Mouse (Mus musculus): ENCODE results near the gene 1500009C09Rik.
"Not testable (repeated sequence)": the region's sequence is repeated elsewhere in the genome, so short reads cannot be mapped to it uniquely, and the experiment has no call there.

1500009C09Rik gene

DNA sequence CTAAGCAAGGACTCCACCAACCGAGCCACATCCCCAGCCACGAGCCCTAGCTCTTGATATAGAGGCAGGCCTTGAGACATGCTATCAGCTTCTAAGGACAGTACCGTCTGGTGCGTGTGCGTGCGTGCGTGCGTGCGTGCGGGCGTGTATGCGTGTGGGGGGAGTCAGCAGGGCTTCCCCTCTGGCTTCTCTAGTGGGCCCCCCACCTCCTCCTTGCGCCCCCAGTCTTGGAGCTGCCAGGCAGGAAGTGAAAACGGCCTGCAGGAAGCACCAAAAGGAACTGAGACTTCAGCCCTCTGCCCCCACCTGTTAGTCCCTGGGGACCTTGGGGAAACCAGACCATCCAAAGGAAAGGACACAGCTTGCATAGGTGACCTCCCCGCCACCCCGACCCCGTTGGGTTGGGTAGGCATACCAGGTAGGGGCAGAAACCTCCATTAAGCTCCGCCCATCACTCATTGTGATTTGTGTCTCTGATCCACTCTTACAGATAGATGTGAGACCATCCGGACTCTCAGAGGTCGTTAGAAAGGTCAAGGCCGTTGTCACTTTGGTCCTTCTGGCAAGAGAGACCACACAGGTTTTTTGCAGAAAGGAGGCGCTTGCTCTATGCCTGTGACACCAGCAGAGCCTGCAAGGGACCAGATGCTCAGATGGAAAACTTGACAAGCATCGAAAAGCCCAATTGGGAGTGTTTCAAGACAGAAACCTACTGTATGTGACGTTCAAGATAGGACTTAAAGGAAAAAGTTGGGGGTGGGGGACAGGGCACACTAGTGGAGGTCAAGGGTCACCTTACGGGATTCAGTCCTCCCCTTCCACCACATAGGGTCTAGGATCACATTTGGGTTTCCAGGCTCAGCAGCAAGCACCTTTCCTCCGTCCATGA, 33.2 kb upstream of the 1500009C09Rik start:
- no peak for DNase-seq (ENCODE audit: low read depth in 2 of 2, low spot score in 2 of 2)

DNA sequence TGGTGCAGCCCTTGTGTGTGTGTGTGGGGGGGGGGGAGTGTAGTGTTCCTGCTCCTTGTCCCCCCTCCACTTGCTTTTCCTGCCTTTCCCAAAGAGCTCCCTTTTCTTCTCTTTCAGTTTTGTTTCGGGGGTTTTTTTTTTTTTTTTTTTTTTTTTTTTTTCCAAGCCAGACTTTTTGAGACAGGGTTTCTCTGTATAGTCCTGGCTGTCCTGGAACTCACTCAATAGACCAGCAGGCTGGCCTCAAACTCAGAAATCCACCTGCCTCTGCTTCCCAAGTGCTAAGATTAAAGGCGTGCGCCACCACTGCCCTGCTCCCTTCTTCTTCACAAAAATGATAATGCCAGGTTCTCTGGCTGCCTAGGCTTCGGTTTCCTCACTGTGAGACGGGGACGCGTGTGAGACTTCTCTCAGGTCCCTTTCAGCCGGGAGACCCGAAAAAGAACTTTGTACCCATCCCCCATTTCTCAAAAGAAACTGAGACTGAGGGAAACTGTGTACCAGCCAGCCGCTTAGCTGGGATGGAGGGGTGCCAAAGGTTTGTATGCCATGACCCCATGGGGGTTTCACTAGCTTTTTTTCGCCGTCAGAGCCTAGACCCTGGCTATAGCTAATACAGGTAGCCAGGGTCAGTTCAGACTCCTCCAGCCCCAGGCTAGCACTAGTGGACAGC, 32.1 kb upstream of the 1500009C09Rik start:
- no peak for DNase-seq (ENCODE audit: low read depth in 2 of 2, low spot score in 2 of 2)

DNA sequence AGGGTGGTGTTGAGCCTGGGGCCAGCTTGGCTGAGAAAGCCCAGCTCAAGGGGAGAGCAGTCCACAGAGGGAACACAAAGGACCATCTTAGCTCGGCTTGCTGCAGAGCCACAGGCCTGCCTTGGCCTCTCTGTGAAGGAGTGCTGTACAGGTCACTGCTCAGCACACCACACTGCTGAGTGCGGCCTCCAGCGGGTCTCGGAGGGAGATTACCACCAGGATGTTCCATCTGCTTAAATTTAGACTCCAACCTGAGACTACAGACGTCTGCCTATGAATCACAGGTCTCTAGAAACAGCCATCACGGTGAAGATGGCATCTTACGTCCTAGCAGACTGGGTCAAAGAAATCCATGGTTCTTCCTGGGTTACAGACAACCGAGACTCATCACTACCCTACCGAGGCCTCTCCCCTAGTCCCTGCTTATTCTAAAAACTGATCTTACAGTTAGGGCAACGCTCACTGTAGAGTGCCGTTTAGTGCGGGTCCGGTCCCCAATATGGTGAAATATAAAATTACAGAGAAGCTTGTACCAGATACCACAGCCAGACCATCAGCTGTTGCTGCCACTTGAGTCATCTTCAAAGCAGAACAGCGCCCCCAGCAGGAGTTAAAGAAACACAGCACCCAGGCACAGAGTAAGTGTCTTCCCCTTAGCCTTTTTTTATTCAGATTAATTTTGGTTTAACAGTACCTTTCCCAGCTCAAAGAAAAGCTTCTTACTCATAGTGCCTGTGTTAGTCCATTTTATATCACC, 30.9 kb upstream of the 1500009C09Rik start:
- no peak for DNase-seq (ENCODE audit: low read depth in 2 of 2, low spot score in 2 of 2)

DNA sequence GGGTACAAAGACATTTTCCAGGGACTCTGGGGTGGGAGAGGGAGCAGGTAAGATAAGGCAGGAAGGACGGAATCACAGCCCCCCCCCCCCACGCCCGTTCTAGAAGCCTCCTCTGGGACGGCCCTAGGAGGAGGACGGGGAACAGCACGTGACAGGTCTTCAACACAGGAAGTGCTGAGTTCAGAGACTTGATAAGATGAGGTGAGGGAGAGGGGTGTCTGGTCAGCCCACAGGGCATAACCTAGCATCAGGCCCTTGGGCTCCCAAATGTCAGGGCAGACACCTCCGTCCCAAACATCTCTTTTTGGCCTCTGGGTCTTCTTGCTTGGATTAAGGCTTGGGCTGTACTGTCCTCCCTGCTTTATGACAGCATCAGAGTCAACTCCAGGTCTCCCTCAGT, 28.9 kb upstream of the 1500009C09Rik start:
- DNase-seq (ENCODE audit: low read depth in 2 of 2, low spot score in 2 of 2): no peak

DNA sequence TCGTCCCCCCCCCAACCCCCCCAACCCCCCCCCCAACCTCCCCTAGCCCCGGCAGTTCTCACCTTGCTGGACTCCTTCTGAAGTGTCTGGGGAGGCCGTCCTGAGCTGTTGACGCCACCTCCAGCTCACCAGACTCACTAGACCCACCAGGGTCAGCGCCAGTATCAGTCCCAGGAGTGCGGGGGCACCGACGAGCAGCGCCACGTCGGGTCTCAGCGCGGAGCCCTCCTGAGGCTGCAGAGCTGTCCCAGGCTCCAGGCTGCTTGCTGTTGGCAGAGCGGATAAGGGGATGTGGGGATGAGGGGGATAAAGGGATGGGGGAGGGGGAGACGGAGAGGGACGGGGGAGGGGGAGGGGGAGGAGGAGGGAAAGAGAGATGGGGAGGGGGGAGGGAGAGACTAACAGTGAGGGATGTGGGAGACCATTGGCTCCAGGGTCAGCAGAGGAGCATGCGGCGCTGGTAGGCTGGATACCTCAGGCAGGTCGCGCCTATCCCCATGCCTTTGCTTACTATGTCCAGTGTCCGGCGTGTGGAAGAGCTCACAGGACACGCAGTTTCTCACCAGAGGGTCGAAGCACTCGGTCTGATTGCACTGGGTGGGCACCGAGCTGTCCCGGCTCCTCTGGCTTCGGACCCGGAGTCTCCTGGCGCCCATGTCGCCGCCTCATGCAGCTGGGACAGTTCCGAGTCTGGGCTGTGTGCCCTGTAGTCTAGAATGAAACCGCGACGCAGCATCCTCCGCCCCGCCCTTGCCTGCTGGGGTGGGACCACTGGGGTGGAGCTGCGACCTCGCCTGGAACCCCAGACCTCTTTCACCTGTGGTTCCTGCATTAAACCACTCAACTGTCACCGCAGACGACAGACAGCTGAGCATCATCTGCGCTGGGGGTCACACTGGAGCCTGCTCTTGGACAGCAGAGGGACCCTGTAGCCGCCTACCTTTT, 28.3 kb upstream of the 1500009C09Rik start, which contains the start of gene Tnfrsf13c:
Gene Tnfrsf13c, minus strand, starts transcription at position 713 of the 945 bp plus-strand sequence.
- DNase-seq (ENCODE audit: low read depth in 2 of 2, low spot score in 2 of 2): peak; percentile 43 to 47

DNA sequence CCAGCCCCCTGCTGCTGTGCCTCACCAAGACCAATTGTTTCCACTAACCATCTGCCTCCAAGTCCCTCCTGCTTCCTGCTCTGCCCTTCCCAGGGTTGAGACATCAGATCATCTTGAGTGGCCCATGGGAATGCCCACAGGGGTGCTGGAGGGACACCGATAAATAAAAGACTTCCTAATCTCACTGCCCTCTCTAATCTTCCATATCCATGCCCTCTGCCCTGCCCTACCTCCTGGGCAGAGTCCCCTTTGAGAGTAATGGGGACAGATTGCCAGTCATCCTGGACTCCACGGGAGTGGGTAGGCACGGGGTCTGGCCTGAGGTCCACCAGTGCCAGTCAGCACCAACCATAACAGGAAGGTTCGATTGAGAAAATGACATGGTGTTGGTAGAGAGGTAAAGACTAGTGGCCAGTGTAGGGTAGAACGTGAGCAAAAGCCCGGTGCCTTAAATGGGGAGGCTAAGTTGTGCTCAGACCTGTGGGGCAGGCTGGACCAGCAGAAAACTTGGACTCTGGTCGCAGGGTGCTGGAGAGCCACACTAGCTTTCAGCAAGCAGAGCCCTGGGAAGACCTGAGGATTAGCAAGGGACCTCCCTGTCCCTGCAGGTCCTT, 27.5 kb upstream of the 1500009C09Rik start:
- DNase-seq (ENCODE audit: low read depth in 2 of 2, low spot score in 2 of 2): no peak

DNA sequence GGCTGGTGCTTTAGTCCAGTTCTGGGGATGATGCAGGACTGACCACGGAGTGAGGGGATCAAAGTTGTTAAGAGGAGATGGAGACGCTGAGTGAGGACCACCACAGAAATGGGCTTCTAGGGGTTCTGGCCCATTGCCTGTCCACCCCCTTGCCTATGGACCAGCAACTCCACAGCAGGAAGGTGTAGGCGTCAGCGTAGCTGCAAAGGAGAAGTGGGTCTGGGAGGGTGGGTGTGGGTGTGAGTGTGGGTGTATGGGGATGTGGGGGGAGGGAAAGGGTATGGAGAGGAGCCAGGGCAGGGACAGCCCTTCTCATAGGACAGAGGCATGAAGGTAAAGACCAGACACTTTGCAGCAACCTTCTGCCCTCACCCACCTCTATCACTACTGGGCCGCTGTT, 26.4 kb upstream of the 1500009C09Rik start:
- DNase-seq (ENCODE audit: low read depth in 2 of 2, low spot score in 2 of 2): no peak

DNA sequence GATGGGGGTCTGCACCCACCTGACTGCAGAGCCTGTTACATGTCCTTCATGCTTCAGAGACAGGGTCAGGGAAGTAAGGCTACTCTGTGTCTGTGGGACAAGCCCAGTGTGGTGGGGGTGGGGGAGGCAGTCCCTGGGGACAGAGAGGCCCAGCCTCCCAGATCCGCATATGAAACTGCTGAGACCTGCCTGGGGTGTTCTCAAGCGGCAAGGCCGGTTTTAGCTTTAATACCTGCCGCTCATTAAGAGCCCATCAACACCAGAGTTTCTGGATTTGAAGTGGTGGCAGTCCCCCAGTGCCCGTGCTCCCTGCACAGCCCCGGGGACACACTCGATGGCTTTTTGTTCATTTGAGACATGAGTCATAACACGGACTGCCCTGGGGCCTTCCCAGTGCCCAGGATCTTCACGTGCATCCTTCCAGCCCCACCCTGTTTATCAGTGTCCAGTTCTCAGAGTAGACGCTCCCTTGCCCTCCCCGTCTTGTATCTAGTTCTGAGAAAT, 22.6 kb upstream of the 1500009C09Rik start:
- DNase-seq (ENCODE audit: low read depth in 2 of 2, low spot score in 2 of 2): no peak

DNA sequence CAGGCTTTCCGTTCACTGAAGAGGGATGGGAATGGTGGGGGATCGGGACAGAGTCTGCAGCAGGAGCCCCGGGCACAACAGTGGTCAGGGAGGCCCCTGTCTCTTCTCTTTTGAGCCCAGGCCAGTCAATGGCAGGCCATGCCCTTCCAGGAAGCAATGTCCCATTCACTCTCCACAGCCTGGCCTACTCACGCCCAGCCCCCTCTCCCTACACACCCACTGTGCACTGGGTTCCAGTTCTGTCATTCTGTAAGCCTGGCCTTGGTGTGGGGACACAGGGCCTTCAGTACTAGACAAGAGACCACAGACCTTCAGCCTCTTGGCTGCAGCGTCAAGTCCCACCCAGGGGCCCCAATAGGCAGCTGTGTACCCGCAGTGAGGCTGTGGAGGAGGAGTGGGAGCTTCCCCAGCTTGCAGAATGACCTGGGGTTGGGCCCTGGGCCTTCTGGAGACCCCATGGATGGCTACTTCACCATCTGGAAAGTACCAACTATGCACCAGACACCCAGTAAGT, 22.0 kb upstream of the 1500009C09Rik start:
- no peak for DNase-seq (ENCODE audit: low read depth in 2 of 2, low spot score in 2 of 2)

DNA sequence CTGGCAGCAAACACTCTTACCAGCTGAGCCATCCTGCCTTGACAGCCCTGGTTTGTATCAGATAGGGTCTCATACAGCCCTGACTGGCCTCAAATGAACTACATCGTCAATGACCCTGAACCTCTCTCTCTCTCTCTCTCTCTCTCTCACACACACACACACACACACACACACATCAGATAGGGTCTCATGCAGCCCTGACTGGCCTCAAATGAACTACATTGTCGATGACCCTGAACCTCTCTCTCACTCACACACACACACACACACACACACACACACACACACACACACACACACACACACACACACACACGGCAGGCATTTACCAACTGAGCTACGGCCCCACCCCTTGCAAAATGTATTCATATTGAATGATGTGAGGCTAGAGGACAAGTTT, 21.1 kb upstream of the 1500009C09Rik start:
- no peak for DNase-seq (ENCODE audit: low read depth in 2 of 2, low spot score in 2 of 2)

DNA sequence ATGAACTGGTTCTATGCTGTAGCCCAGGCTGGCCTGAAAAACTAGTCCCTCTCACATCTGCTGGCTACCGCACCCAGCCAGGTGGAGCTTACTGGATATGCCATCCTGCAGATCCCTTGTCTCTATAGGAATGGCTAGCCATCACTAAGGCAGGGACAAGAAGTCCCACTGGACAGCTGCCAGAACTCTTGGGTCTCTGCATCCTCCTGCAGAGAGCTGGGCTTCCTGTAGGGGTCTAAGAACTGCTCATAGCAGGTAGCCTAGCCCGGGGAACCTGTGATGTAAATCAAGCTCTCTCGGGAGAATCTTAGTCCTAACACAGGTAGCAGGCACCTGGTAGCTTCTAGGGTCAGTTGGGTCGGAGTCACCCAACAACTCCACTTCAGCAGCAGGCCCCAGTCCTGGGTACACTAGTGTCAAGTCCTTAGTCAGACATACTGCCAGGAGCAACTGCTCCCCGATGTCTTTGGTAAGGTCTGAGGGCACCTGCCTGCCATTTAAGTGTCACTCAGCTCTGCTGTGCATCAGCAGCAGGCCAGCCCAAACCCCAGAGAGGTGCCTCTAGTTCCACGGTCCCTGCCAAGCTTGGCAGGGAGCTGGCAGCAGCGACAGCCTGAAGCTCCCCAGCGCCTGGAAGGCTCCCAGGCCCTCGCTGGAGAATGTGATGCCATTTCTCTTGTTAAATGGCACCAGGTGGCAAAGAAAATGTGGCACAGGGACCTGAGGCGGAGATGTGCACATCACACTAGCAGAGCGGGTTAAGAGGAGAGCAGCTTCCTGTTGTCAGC, 20.4 kb upstream of the 1500009C09Rik start:
- no peak for DNase-seq (ENCODE audit: low read depth in 2 of 2, low spot score in 2 of 2)

DNA sequence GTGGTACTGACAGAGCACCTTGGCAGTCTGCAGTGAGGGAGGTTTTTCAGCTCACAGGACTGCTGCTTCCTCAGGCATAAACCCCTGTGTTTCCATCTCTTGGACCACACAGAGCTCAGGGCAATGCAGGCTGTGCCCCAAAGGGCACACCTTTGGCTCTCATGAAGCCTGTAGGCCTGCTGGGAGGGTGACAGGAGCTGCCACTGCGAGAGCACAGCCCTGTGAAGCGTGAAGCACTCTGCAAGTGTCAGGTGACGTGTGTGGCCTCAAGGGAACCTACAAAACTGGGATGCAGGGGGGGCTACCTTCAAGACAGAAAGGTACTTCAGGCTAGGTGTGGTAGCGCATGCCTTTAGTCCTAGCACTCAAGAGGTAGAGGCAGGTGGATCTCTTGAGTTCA, 19.5 kb upstream of the 1500009C09Rik start:
- DNase-seq (ENCODE audit: low read depth in 2 of 2, low spot score in 2 of 2): no peak

DNA sequence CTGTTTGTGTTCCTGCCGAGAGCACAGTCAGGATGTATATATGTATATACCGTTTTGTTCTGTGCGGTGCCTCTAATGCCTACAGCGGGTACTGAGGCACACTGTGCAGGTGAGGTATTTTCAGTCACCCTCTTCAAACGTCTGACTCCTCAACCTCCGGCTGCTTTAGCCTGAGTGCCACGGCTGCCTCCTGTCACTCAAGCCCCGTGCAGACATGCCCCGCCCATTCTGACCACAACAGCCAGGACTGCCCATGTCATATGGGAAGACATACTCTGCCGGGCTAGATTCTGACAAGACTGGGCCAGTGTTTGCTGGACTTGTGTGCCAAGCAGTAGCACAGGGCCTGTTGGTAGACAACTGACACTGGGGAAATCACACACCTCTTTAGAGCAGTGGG, 16.5 kb upstream of the 1500009C09Rik start:
- no peak for DNase-seq (ENCODE audit: low read depth in 2 of 2, low spot score in 2 of 2)

DNA sequence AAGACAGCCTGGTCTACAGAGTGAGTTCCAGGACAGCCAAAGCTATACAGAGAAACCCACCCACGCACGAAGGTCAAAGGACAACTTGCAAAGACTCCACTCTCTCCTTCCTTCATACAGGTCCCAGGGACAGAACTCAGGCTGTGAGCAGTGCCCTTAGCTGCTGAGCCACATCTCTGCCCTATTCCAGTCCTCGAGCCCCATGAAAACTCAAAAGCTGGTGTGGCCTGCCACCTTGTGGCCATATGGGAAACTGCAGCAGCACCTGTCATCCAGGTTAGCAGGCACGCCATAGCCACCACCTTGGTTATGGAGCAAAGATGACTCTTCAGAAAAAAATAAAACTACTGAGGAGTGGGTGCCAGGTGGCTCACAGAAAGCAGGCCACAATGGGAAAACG, 15.6 kb upstream of the 1500009C09Rik start:
- DNase-seq (ENCODE audit: low read depth in 2 of 2, low spot score in 2 of 2): peak; percentile 86 to 89

DNA sequence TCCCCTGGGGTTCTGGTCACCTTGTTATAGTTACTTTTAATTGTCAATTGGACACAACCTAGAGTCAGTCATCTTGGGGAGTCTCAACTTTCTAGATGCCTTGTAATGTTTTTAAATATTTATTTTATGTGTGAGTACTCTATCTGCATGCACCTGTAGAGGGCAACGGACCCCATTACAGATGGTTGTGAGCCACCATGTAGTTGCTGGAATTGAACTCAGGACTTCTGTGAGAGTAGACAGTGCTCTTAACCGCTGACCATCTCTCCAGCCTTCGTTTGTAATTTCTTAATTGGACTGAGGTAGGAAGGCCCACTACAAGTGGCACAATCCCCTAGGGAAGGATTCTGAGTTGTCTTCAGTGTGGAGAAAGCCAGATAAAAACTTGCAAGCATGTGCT, 8.9 kb upstream of the 1500009C09Rik start:
- no peak for DNase-seq (ENCODE audit: low read depth in 2 of 2, low spot score in 2 of 2)

DNA sequence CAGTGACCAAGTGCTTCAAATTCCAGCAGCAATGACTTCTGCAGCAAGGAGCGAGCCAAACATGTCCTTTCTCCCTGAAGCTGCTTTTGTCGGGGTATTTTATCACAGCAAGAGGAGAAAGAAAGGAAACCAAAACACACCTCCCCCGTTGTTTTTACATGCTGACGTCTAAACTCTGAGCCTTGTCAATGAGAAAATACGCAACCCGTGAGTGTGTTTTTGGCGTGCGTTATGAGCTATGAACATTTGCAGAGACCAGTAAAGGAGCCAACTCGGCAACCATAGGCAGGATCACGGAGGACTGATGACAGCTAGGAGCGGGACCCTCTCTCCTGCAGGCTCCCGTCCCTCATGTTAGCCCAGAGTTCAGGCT, 8.5 kb upstream of the 1500009C09Rik start:
- no peak for DNase-seq (ENCODE audit: low read depth in 2 of 2, low spot score in 2 of 2)

DNA sequence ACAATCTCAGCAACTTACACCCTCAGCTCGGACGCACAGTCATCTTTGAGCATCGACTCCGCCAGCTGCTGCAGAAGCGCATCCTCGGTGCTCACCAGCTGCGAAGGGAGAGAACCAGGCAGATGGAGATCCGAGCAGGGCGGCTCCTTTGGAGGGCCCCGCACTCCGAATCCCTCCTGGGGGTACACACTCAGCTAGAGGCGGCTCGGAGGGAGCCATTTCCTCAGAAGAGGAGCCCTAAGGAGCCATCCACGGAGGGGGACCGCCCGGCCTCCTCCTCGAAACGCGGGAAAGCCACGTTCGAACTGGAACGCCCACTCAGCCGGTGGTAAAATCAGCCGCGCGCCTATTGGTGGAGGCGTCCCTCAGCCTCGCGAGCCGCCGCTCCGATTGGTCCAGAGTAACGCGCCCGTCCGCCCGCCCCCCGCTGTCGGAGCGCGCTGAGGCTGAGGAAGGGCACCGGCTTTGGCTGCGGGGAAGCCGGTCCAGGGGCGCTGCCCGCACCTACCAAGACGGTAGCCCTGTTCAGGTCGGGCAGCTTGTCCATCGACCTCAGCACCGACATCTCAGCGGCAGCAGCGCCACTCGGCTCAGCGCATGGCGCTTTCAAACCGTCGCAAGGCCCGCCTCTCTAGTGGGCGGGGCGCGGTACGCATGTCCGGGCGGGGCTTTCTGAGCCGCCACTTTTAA, 7.9 kb upstream of the 1500009C09Rik start, which contains the start of gene Cenpm:
Gene Cenpm, minus strand, starts transcription at position 634 of the 690 bp plus-strand sequence.
- DNase-seq (ENCODE audit: low read depth in 2 of 2, low spot score in 2 of 2): peak; percentile 83 to 91

DNA sequence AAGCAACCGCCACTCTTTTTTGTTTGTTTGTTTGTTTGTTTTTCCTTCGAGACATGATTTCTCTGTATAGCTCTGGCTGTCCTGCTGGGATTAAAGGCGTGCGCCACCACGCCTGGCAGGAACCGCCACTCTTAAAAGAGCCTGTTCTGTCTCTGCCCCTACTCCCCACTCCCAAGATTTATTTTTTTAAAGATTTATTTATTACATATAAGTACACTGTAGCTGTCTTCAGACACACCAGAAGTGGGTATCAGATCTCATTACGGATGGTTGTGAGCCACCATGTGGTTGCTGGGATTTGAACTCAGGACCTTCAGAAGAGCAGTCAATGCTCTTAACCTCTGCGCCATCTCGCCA, 7.4 kb upstream of the 1500009C09Rik start:
- DNase-seq (ENCODE audit: low read depth in 2 of 2, low spot score in 2 of 2): not testable (repeated sequence)
